Mouse (Mus musculus): ENCODE data around the gene Egfr. TPM values are rescaled to one million over a fixed set of nuclear protein-coding genes. Genes with fewer than 3 reads are reported as not detected.

The Egfr gene
- polyA plus RNA-seq, 1 experiment from 2014 or later = 9.2 TPM

DNA sequence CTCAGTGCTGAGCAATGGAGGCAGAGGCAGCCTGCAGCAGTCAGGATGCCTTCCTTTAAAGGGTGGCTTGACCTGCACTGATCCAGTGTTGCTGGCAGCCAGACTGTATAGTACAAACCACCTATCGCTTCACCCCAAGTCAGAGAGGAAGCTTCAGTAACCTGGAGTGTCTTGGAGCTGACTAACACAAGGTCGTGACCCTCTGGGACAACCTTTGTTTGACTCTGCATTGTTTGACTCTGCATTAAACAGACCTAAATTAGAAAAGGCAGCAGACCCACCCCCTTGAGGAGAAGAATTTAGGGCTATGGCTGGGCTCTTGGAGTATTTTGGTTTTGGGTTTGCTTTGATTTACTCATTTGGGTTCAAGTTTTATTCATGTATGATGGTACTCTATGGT lies 117.5 kb downstream of the Egfr start:
- H3K4me1 ChIP-seq (ENCODE audit: insufficient read depth) = peaks cover 4% of the 10 kb centered on the region; the same call in 1 of the 2 replicates
- no peak overlapping the region for H3K27ac ChIP-seq (ENCODE audit: low read depth)
- no peak for TF ChIP-seq CTCF (IDR thresholded peaks at IDR 0.05; ENCODE audit: low read depth)
- ATAC-seq (ENCODE audit: insufficient read depth) = no peak
- H3K9ac ChIP-seq = no peak overlapping the region
- H3K9me3 ChIP-seq (ENCODE audit: low read depth, low read length) = no peaks in the 10 kb centered on the region
- WGBS = 61% methylated on average over 2 of the region's 2 CpGs
- no peak for DNase-seq
- no peak overlapping the region for H3K4me2 ChIP-seq
- H3K36me3 ChIP-seq (ENCODE audit: insufficient read depth) = no peaks in the 10 kb centered on the region; the same call in 1 of the 2 replicates
- no peaks in the 10 kb centered on the region for H3K27me3 ChIP-seq (ENCODE audit: insufficient read depth, low read length)
- no peak overlapping the region for H3K4me3 ChIP-seq (ENCODE audit: low read depth, low read length)

DNA sequence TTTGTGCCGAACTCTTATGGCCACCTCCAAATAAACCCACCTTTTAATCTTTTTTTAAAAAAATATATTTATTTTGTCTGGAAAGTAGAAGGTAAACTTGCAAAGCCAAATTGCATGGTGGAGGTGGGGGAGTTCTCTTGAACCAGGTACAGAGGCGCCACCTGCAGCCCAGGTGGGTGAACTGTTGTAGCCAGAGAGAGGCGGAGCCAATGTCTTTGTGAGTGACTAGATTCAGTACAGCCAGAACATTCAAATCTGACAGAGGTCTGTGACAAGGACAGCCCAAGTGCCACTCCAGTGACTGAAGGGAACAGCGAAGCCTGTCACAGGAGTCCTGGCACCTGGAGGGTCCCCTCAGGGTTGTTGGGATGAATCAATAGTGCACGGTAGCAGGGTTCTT lies 119.1 kb downstream of the Egfr start:
- TF ChIP-seq CTCF (IDR thresholded peaks at IDR 0.05; ENCODE audit: low read depth) = peak; percentile 64
- Histone ChIP-seq H3K9me3 (ENCODE audit: low read depth, low read length) (no peaks in the 10 kb centered on the region), H3K27me3 (ENCODE audit: insufficient read depth, low read length) (no peaks in the 10 kb centered on the region), H3K27ac (ENCODE audit: low read depth) (no peak overlapping the region), H3K36me3 (ENCODE audit: insufficient read depth) (peaks cover under 1% of the 10 kb centered on the region; the same call in 1 of the 2 replicates), H3K4me2 (no peak overlapping the region), H3K4me1 (ENCODE audit: insufficient read depth) (no peaks in the 10 kb centered on the region), H3K9ac (no peak overlapping the region), H3K4me3 (ENCODE audit: low read depth, low read length) (no peak overlapping the region)
- 52% methylated on average over 5 of the region's 5 CpGs for WGBS
- DNase-seq (peak; percentile 68), ATAC-seq (ENCODE audit: insufficient read depth) (peak; percentile 49; the same call in 1 of the 2 replicates)

DNA sequence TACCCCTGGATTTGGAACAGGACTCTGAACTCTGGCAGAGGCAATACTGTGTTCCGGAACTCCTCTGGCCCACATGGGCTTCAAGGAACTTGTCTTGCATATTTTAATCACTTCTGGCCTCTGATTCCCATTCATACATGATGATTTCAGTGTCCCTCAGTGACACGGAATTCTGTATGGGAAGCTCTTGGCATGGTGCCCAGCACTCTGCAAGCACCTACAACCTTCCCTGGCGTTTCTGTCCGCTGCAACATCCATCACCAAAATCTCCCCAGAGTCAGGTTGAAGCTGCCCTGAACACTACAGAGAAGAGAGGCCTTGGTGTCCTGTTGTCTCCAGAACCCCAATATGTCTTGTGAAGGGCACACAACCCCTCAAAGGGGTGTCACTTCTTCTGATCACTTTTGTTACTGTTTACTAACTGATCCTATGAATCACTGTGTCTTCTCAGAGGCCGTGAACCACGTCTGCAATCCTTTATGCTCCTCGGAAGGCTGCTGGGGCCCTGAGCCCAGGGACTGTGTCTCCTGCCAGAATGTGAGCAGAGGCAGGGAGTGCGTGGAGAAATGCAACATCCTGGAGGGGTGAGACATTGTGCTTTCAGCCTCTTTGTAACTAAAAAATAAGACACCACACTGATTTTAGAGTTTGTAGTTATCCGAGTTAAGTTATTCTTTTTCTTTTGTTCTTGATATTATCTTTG lies 125.8 kb downstream of the Egfr start:
- 31% methylated on average over 9 of the region's 9 CpGs for WGBS
- no peaks in the 10 kb centered on the region for H3K9me3 ChIP-seq (ENCODE audit: low read depth, low read length)
- peak; percentile 60 for DNase-seq
- ATAC-seq (ENCODE audit: insufficient read depth) = no peak; the same call in 1 of the 2 replicates
- H3K4me1 ChIP-seq (ENCODE audit: insufficient read depth) = no peaks in the 10 kb centered on the region
- no peak overlapping the region for H3K9ac ChIP-seq
- H3K4me3 ChIP-seq (ENCODE audit: low read depth, low read length) = no peak overlapping the region
- TF ChIP-seq CTCF (IDR thresholded peaks at IDR 0.05; ENCODE audit: low read depth) = no peak
- no peaks in the 10 kb centered on the region for H3K27me3 ChIP-seq (ENCODE audit: insufficient read depth, low read length)
- H3K36me3 ChIP-seq (ENCODE audit: insufficient read depth) = peaks cover 10% of the 10 kb centered on the region; the same call in 1 of the 2 replicates
- H3K27ac ChIP-seq (ENCODE audit: low read depth) = peak overlapping the region; percentile 18; the same call in 1 of the 2 replicates
- H3K4me2 ChIP-seq = no peak overlapping the region

DNA sequence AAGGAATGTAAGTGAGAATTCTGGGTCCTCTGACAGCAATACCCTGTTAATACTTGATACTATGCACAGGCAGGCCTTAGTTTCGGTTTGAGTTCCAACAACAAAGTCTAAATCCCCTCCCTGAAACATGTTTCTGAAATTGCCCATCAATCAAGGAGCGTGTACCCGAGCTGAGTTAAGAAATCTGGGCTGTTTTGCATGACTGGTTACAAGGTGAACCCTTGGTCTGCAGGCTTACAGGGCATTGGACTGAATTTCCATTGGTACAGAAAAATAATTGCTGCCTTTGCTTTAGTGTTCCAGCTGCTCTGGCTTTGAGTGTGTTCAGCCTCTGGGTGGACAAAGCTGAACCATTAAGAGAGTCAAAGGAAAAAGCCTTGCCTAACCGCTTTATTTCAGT lies 129.9 kb downstream of the Egfr start:
- Histone ChIP-seq H3K27ac (ENCODE audit: low read depth) (no peak overlapping the region), H3K9ac (no peak overlapping the region), H3K36me3 (ENCODE audit: insufficient read depth) (peaks cover 10% of the 10 kb centered on the region; the same call in 1 of the 2 replicates), H3K27me3 (ENCODE audit: insufficient read depth, low read length) (no peaks in the 10 kb centered on the region), H3K4me2 (no peak overlapping the region), H3K4me1 (ENCODE audit: insufficient read depth) (no peaks in the 10 kb centered on the region), H3K4me3 (ENCODE audit: low read depth, low read length) (no peak overlapping the region), H3K9me3 (ENCODE audit: low read depth, low read length) (no peaks in the 10 kb centered on the region)
- no peak for DNase-seq
- no peak for TF ChIP-seq CTCF (IDR thresholded peaks at IDR 0.05; ENCODE audit: low read depth)
- WGBS = 79% methylated on average over 4 of the region's 4 CpGs
- no peak for ATAC-seq (ENCODE audit: insufficient read depth)

DNA sequence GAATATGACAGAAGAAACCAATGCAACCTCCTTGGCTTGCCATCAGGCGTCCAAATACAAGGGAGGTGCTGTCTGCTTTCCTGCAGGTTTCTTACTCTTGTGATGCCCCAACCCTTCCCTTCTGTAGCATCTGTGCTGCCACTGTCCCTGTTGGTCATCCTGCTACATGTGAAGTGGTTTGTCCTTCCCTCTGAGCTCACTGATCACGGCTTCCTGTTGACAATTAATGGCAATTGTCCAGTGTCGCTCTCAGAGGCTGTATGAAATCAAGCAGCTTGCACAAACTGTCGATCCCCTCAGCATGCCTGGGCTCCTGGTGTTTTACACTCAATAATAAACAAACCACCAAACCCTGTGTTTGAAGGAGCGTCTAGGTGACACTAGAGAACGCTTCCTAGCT lies 134.1 kb downstream of the Egfr start:
- Histone ChIP-seq H3K27ac (ENCODE audit: low read depth) (no peak overlapping the region), H3K4me3 (ENCODE audit: low read depth, low read length) (no peak overlapping the region), H3K4me2 (no peak overlapping the region), H3K36me3 (ENCODE audit: insufficient read depth) (peaks cover 10% of the 10 kb centered on the region; the same call in 1 of the 2 replicates), H3K27me3 (ENCODE audit: insufficient read depth, low read length) (no peaks in the 10 kb centered on the region), H3K4me1 (ENCODE audit: insufficient read depth) (no peaks in the 10 kb centered on the region), H3K9ac (no peak overlapping the region), H3K9me3 (ENCODE audit: low read depth, low read length) (no peaks in the 10 kb centered on the region)
- no peak for TF ChIP-seq CTCF (IDR thresholded peaks at IDR 0.05; ENCODE audit: low read depth)
- no peak for ATAC-seq (ENCODE audit: insufficient read depth)
- 60% methylated on average over 6 of the region's 6 CpGs for WGBS
- DNase-seq = peak; percentile 15

DNA sequence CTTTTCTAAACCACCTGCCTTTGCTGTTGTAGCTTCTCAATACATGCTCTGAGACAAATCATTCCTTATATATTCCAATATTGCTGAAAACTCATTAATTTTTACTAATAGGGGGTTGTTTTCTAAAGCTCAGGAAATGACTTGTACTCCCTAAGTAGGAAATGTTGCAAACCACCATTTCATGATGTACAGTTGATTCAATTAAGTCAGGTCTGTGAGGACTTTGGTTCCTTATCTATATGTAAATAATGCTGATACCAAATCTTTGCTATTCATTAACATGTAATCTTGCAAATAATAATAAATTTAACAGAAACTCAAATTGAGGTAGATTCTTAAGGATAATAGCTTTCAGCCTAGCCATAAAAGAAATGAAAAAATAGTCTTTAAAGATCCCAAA lies 136.1 kb downstream of the Egfr start:
- no peak for DNase-seq

DNA sequence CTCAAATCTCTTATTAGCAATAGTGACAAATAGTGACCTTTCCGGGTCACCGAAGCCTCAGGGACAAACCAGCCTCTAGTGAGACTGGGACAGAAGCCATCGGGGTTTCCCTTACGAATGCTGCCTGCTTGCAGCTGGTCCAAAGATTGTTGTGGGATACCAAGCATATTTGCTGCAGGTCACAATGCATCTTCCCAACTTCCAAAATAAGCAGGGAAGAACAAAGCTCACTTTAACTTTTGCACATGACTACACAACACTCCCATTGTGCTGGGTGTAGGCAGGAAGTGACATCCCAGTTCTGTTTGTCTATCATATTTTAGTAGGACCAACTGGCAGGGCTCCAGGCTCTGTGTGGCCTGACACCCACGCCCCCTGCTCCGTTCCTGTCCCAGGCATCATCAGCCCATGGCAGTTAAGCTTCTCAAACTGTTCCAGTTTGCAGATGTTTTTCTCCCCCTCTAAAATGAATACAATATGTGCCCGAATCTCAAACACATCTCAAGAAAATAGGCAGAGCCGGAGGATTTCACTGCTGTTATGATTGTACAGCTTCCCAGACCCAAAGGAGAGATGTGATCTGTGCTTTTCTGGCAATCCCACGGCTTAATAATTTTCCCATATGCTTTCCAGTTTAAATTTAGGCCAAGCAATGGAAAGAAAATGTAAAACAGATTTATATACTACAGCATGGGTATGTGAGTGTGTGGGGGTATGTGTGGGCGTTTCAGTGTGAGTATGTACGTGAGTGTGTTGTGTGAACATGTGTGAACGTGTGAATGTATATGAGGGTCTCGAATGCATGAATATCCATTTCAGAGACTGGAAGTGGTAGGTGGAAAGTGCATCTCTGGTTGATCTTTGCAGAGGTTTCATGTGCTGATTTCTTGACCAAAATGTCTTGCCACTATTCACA lies 143.7 kb downstream of the Egfr start:
- Histone ChIP-seq H3K27me3 (ENCODE audit: insufficient read depth, low read length) (no peaks in the 10 kb centered on the region), H3K36me3 (ENCODE audit: insufficient read depth) (peaks cover 13% of the 10 kb centered on the region), H3K4me1 (ENCODE audit: insufficient read depth) (no peaks in the 10 kb centered on the region), H3K9me3 (ENCODE audit: low read depth, low read length) (no peaks in the 10 kb centered on the region), H3K4me2 (no peak overlapping the region), H3K9ac (no peak overlapping the region), H3K27ac (ENCODE audit: low read depth) (no peak overlapping the region; the same call in 1 of the 2 replicates), H3K4me3 (ENCODE audit: low read depth, low read length) (no peak overlapping the region)
- 67% methylated on average over 13 of the region's 13 CpGs for WGBS
- peak; percentile 63; the same call in 1 of the 2 replicates for ATAC-seq (ENCODE audit: insufficient read depth)
- no peak for TF ChIP-seq CTCF (IDR thresholded peaks at IDR 0.05; ENCODE audit: low read depth)
- peak; percentile 76 for DNase-seq

More for the DNA sequence above, 136.1 kb downstream of the Egfr start:
- no peak overlapping the region for H3K4me3 ChIP-seq (ENCODE audit: low read depth, low read length)
- H3K4me1 ChIP-seq (ENCODE audit: insufficient read depth) = no peaks in the 10 kb centered on the region
- TF ChIP-seq CTCF (IDR thresholded peaks at IDR 0.05; ENCODE audit: low read depth) = no peak
- H3K27ac ChIP-seq (ENCODE audit: low read depth) = no peak overlapping the region
- no peak overlapping the region for H3K9ac ChIP-seq
- no peak overlapping the region for H3K4me2 ChIP-seq
- no peaks in the 10 kb centered on the region for H3K9me3 ChIP-seq (ENCODE audit: low read depth, low read length)
- no peaks in the 10 kb centered on the region for H3K27me3 ChIP-seq (ENCODE audit: insufficient read depth, low read length)
- no peak for ATAC-seq (ENCODE audit: insufficient read depth)
- peaks cover 3% of the 10 kb centered on the region; the same call in 1 of the 2 replicates for H3K36me3 ChIP-seq (ENCODE audit: insufficient read depth)
